Mouse (Mus musculus): ENCODE measurements at regions not wholly inside any gene's neighbourhood (a gene's known extent, or its start where the extent isn't known, plus 50 kb on each side); places are given as distances from the start of the nearest gene placed in this dataset.

GRCm38 (mm10) chr3:135001270-135001669 is 172.5 kb downstream of the Tacr3 start:
- WGBS, result 89% methylated on average over 1 of the region's 1 CpGs
- no peak overlapping the region for H3K4me2 ChIP-seq (ENCODE audit: low read depth, low read length, severe bottlenecking)
- ATAC-seq (replicated peaks; ENCODE audit: low FRiP score) (no peak), DNase-seq (ENCODE audit: low spot score) (no peak)
- H3K9me3 ChIP-seq (ENCODE audit: control insufficient read depth, low read length), result no peaks in the 10 kb centered on the region
- no peak overlapping the region for H3K9ac ChIP-seq (ENCODE audit: low read length)
- no peak overlapping the region for H3K27ac ChIP-seq (ENCODE audit: low read depth, low read length)
- H3K27me3 ChIP-seq (ENCODE audit: control insufficient read depth, insufficient read depth, low read length), result no peaks in the 10 kb centered on the region
- no peaks in the 10 kb centered on the region for H3K36me3 ChIP-seq (ENCODE audit: control insufficient read depth, insufficient read depth, low read length)
- no peaks in the 10 kb centered on the region for H3K4me1 ChIP-seq (replicated peaks; ENCODE audit: control insufficient read depth, insufficient read depth, low read length)
- H3K4me3 ChIP-seq (ENCODE audit: low read depth, low read length), result no peak overlapping the region

- ATAC-seq (replicated peaks; ENCODE audit: low FRiP score) (no peak), DNase-seq (ENCODE audit: low spot score) (no peak)
- Histone ChIP-seq H3K4me3 (ENCODE audit: low read depth, low read length) (no peak overlapping the region), H3K9ac (ENCODE audit: low read length) (no peak overlapping the region), H3K27me3 (ENCODE audit: control insufficient read depth, insufficient read depth, low read length) (no peaks in the 10 kb centered on the region), H3K4me1 (replicated peaks; ENCODE audit: control insufficient read depth, insufficient read depth, low read length) (no peaks in the 10 kb centered on the region), H3K36me3 (ENCODE audit: control insufficient read depth, insufficient read depth, low read length) (no peaks in the 10 kb centered on the region), H3K27ac (ENCODE audit: low read depth, low read length) (no peak overlapping the region), H3K4me2 (ENCODE audit: low read depth, low read length, severe bottlenecking) (no peak overlapping the region), H3K9me3 (ENCODE audit: control insufficient read depth, low read length) (no peaks in the 10 kb centered on the region)
- 90% methylated on average over 4 of the region's 4 CpGs for WGBS
Observed at GRCm38 (mm10) chr3:135015784-135016183, 187.0 kb downstream of the Tacr3 start.

- Histone ChIP-seq H3K36me3 (ENCODE audit: control insufficient read depth, insufficient read depth, low read length) (no peaks in the 10 kb centered on the region), H3K9ac (ENCODE audit: low read length) (no peak overlapping the region), H3K27ac (ENCODE audit: low read depth, low read length) (no peak overlapping the region), H3K9me3 (ENCODE audit: control insufficient read depth, low read length) (no peaks in the 10 kb centered on the region), H3K4me2 (ENCODE audit: low read depth, low read length, severe bottlenecking) (no peak overlapping the region), H3K27me3 (ENCODE audit: control insufficient read depth, insufficient read depth, low read length) (no peaks in the 10 kb centered on the region), H3K4me3 (ENCODE audit: low read depth, low read length) (no peak overlapping the region), H3K4me1 (replicated peaks; ENCODE audit: control insufficient read depth, insufficient read depth, low read length) (no peaks in the 10 kb centered on the region)
- ATAC-seq (replicated peaks; ENCODE audit: low FRiP score), result no peak
- DNase-seq (ENCODE audit: low spot score), result no peak
- WGBS, result 89% methylated on average over 2 of the region's 2 CpGs
Observed at GRCm38 (mm10) chr3:135024366-135024765, 188.0 kb upstream of the Cenpe start.

- H3K36me3 ChIP-seq (ENCODE audit: control insufficient read depth, insufficient read depth, low read length), result no peaks in the 10 kb centered on the region
- no peak overlapping the region for H3K9ac ChIP-seq (ENCODE audit: low read length)
- no peaks in the 10 kb centered on the region for H3K9me3 ChIP-seq (ENCODE audit: control insufficient read depth, low read length)
- H3K4me2 ChIP-seq (ENCODE audit: low read depth, low read length, severe bottlenecking), result no peak overlapping the region
- H3K4me1 ChIP-seq (replicated peaks; ENCODE audit: control insufficient read depth, insufficient read depth, low read length), result no peaks in the 10 kb centered on the region
- whole genome bisulfite sequencing, result 100% methylated on average over 1 of the region's 1 CpGs
- no peak overlapping the region for H3K27ac ChIP-seq (ENCODE audit: low read depth, low read length)
- ATAC-seq (replicated peaks; ENCODE audit: low FRiP score), result no peak
- no peak for DNase-seq (ENCODE audit: low spot score)
- no peaks in the 10 kb centered on the region for H3K27me3 ChIP-seq (ENCODE audit: control insufficient read depth, insufficient read depth, low read length)
- H3K4me3 ChIP-seq (ENCODE audit: low read depth, low read length), result no peak overlapping the region
Observed at GRCm38 (mm10) chr3:135024799-135025198, 187.5 kb upstream of the Cenpe start.

- Histone ChIP-seq H3K9me3 (ENCODE audit: control insufficient read depth, low read length) (no peaks in the 10 kb centered on the region), H3K9ac (ENCODE audit: low read length) (no peak overlapping the region), H3K27me3 (ENCODE audit: control insufficient read depth, insufficient read depth, low read length) (no peaks in the 10 kb centered on the region), H3K4me1 (replicated peaks; ENCODE audit: control insufficient read depth, insufficient read depth, low read length) (no peaks in the 10 kb centered on the region), H3K4me3 (ENCODE audit: low read depth, low read length) (no peak overlapping the region), H3K36me3 (ENCODE audit: control insufficient read depth, insufficient read depth, low read length) (no peaks in the 10 kb centered on the region), H3K4me2 (ENCODE audit: low read depth, low read length, severe bottlenecking) (no peak overlapping the region), H3K27ac (ENCODE audit: low read depth, low read length) (no peak overlapping the region)
- ATAC-seq (replicated peaks; ENCODE audit: low FRiP score), result no peak
- DNase-seq (ENCODE audit: low spot score), result no peak
- 93% methylated on average over 2 of the region's 2 CpGs for WGBS
Observed at GRCm38 (mm10) chr3:135032483-135032882, 179.9 kb upstream of the Cenpe start.

- 21% methylated on average over 1 of the region's 1 CpGs for WGBS
- 0 out of 2 replicates have a peak, but pooled peaks have one; percentile 26 for ATAC-seq (replicated peaks; ENCODE audit: low FRiP score)
Observed at GRCm38 (mm10) chr3:135037383-135037782, 175.0 kb upstream of the Cenpe start.

GRCm38 (mm10) chr3:135042195-135042594 is 170.1 kb upstream of the Cenpe start:
- no peak; the same call in 1 of the 2 replicates for ATAC-seq (replicated peaks; ENCODE audit: low FRiP score)
- 71% methylated on average over 4 of the region's 4 CpGs for WGBS

More at GRCm38 (mm10) chr3:135037383-135037782, 175.0 kb upstream of the Cenpe start:
- H3K9me3 ChIP-seq (ENCODE audit: control insufficient read depth, low read length), result no peaks in the 10 kb centered on the region
- H3K27ac ChIP-seq (ENCODE audit: low read depth, low read length), result no peak overlapping the region
- H3K4me1 ChIP-seq (replicated peaks; ENCODE audit: control insufficient read depth, insufficient read depth, low read length), result no peaks in the 10 kb centered on the region
- H3K4me3 ChIP-seq (ENCODE audit: low read depth, low read length), result no peak overlapping the region
- H3K36me3 ChIP-seq (ENCODE audit: control insufficient read depth, insufficient read depth, low read length), result no peaks in the 10 kb centered on the region
- H3K4me2 ChIP-seq (ENCODE audit: low read depth, low read length, severe bottlenecking), result no peak overlapping the region
- H3K27me3 ChIP-seq (ENCODE audit: control insufficient read depth, insufficient read depth, low read length), result no peaks in the 10 kb centered on the region
- no peak for DNase-seq (ENCODE audit: low spot score)
- no peak overlapping the region for H3K9ac ChIP-seq (ENCODE audit: low read length)

GRCm38 (mm10) chr3:135045769-135046277 is 166.5 kb upstream of the Cenpe start:
- DNase-seq (ENCODE audit: low spot score), result no peak
- ATAC-seq (replicated peaks; ENCODE audit: low FRiP score), result no peak
- Histone ChIP-seq H3K27ac (ENCODE audit: low read depth, low read length) (no peak overlapping the region), H3K9me3 (ENCODE audit: control insufficient read depth, low read length) (no peaks in the 10 kb centered on the region), H3K36me3 (ENCODE audit: control insufficient read depth, insufficient read depth, low read length) (no peaks in the 10 kb centered on the region), H3K4me2 (ENCODE audit: low read depth, low read length, severe bottlenecking) (no peak overlapping the region), H3K4me1 (replicated peaks; ENCODE audit: control insufficient read depth, insufficient read depth, low read length) (no peaks in the 10 kb centered on the region), H3K27me3 (ENCODE audit: control insufficient read depth, insufficient read depth, low read length) (no peaks in the 10 kb centered on the region), H3K4me3 (ENCODE audit: low read depth, low read length) (no peak overlapping the region), H3K9ac (ENCODE audit: low read length) (no peak overlapping the region)
- WGBS, result 79% methylated on average over 3 of the region's 3 CpGs

More at GRCm38 (mm10) chr3:135042195-135042594, 170.1 kb upstream of the Cenpe start:
- H3K9ac ChIP-seq (ENCODE audit: low read length), result no peak overlapping the region
- no peak overlapping the region for H3K4me3 ChIP-seq (ENCODE audit: low read depth, low read length)
- H3K27ac ChIP-seq (ENCODE audit: low read depth, low read length), result no peak overlapping the region
- H3K4me1 ChIP-seq (replicated peaks; ENCODE audit: control insufficient read depth, insufficient read depth, low read length), result no peaks in the 10 kb centered on the region
- no peaks in the 10 kb centered on the region for H3K27me3 ChIP-seq (ENCODE audit: control insufficient read depth, insufficient read depth, low read length)
- no peak for DNase-seq (ENCODE audit: low spot score)
- no peaks in the 10 kb centered on the region for H3K9me3 ChIP-seq (ENCODE audit: control insufficient read depth, low read length)
- no peaks in the 10 kb centered on the region for H3K36me3 ChIP-seq (ENCODE audit: control insufficient read depth, insufficient read depth, low read length)
- H3K4me2 ChIP-seq (ENCODE audit: low read depth, low read length, severe bottlenecking), result no peak overlapping the region

GRCm38 (mm10) chr3:135091487-135091886 is 120.8 kb upstream of the Cenpe start:
- H3K4me3 ChIP-seq (ENCODE audit: low read depth, low read length), result no peak overlapping the region
- H3K4me2 ChIP-seq (ENCODE audit: low read depth, low read length, severe bottlenecking), result no peak overlapping the region
- peak; percentile 63; the same call in 1 of the 2 replicates for ATAC-seq (replicated peaks; ENCODE audit: low FRiP score)
- H3K36me3 ChIP-seq (ENCODE audit: control insufficient read depth, insufficient read depth, low read length), result no peaks in the 10 kb centered on the region
- no peak for DNase-seq (ENCODE audit: low spot score)
- H3K27ac ChIP-seq (ENCODE audit: low read depth, low read length), result no peak overlapping the region
- no peaks in the 10 kb centered on the region for H3K9me3 ChIP-seq (ENCODE audit: control insufficient read depth, low read length)
- H3K4me1 ChIP-seq (replicated peaks; ENCODE audit: control insufficient read depth, insufficient read depth, low read length), result no peaks in the 10 kb centered on the region
- H3K27me3 ChIP-seq (ENCODE audit: control insufficient read depth, insufficient read depth, low read length), result no peaks in the 10 kb centered on the region
- H3K9ac ChIP-seq (ENCODE audit: low read length), result no peak overlapping the region
